Mouse (Mus musculus): ENCODE measurements at regions not wholly inside any gene's neighbourhood (a gene's known extent, or its start where the extent isn't known, plus 50 kb on each side); places are given as distances from the start of the nearest gene placed in this dataset.

DNA sequence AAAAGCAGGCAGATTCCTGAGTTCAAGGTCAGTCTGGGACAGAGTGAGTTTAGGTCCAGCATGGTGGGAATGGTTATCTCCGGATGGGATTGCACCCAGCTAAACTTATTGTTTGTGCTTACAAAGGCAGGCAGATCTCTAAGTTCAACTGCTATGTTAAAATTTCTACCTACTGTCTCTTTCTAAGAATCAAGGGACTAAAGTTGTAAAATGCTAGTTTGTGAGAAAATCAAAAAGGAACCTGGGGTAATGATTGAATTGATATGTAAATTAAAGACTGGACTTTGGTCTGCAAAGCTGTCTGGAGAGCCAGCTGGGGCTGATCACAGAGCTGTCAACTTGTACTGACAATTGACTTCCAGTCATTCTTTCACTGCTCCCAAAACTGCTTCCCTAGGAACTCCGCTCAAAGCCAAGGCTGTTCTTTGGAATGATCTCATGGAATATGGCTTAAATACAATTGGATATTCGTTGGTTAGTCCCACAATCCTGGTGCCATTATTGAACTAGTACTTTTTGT, 90.7 kb upstream of the Tcerg1l start:
- no peak for TF ChIP-seq ZNF384 (IDR thresholded peaks at IDR 0.05; ENCODE audit: low read depth, low read length)
- TF ChIP-seq HCFC1 (IDR thresholded peaks at IDR 0.05; ENCODE audit: borderline replicate concordance, insufficient read depth, low read length): no peak
- no peak for TF ChIP-seq CHD2 (IDR thresholded peaks at IDR 0.05; ENCODE audit: low read depth, low read length)
